Mouse (Mus musculus) lung, postnatal 0 days (tissue): ENCODE results near the gene Ttbk1. TPM values are rescaled to one million over a fixed set of nuclear protein-coding genes. Genes with fewer than 3 reads are reported as not detected.

Source experiments
- ATAC-seq: fragments of 200-750 bp; cut with Nextera tagmentation; 2 replicates; pipeline ENCODE4 v1.8.0; 2017; ENCODE audit warnings: moderate library complexity
- DNase-seq: peaks from one replicate; pipeline ENCODE4 v3.0.0-alpha.2; 2016; ENCODE audit warnings: low spot score
- H3K27ac ChIP-seq: fragments of 300-500 bp; sonication (generic); 2 replicates; pipeline ENCODE4 v1.5.1; 2014; ENCODE audit warnings: antibody characterized with exemption, mild to moderate bottlenecking, low read length, mixed read lengths
- H3K27me3 ChIP-seq: fragments of 300-500 bp; sonication (generic); replicated peaks from 2 replicates; pipeline ENCODE4 v1.6.1; 2014; ENCODE audit warnings: low read length, mixed read lengths; ENCODE audit not compliant: insufficient read depth
- H3K36me3 ChIP-seq: fragments of 300-500 bp; sonication (generic); 2 replicates; pipeline ENCODE4 v1.6.1; 2014; ENCODE audit warnings: low read length, mixed read lengths; ENCODE audit not compliant: insufficient read depth
- H3K4me1 ChIP-seq: fragments of 300-500 bp; sonication (generic); 2 replicates; pipeline ENCODE4 v1.6.1; 2014; ENCODE audit warnings: antibody characterized with exemption, low read depth, low read length, mixed read lengths; ENCODE audit not compliant: insufficient read depth
- H3K4me2 ChIP-seq: fragments of 300-500 bp; sonication (generic); replicated peaks from 2 replicates; pipeline ENCODE4 v1.6.1; 2014; ENCODE audit warnings: low read depth, mild to moderate bottlenecking, low read length, moderate library complexity, mixed read lengths
- H3K4me3 ChIP-seq: fragments of 300-500 bp; sonication (generic); 2 replicates; pipeline ENCODE4 v1.5.1; 2014; ENCODE audit warnings: low read depth, low read length
- H3K9ac ChIP-seq: fragments of 300-500 bp; sonication (generic); replicated peaks from 2 replicates; pipeline ENCODE4 v1.6.1; 2014; ENCODE audit warnings: low read depth, mild to moderate bottlenecking
- H3K9me3 ChIP-seq: fragments of 300-500 bp; sonication (generic); 2 replicates; pipeline ENCODE4 v1.6.1; 2016; ENCODE audit warnings: low read length, mixed read lengths
- CTCF ChIP-seq: IDR thresholded peaks from 2 replicates; pipeline ENCODE4 v1.5.1; 2016; ENCODE audit warnings: antibody characterized with exemption, mild to moderate bottlenecking
- EP300 ChIP-seq: IDR thresholded peaks from 2 replicates; pipeline ENCODE4 v1.6.1; 2016; ENCODE audit warnings: antibody characterized with exemption, mild to moderate bottlenecking, control low read depth
- WGBS: fragments of 180-500 bp; shearing (Covaris S2); extraction: QIAGEN DNeasy Blood & Tissue Kit; methylation state at CpG from one replicate; pipeline ENCODE4 v1.1.7; 2014; 5-methylcytosine and 5-hydroxymethylcytosine counted together
- polyA plus RNA-seq: library from polyadenylated mRNA; unstranded; fragments of >200 nt; fragmentation: Nextera tagmentation; extraction: Ambion mirVana; gene quantifications from 2 replicates; pipeline ENCODE4 v1.2.1, GENCODE M21; 2015

The Ttbk1 gene
- polyA plus RNA-seq, 1 experiment from 2014 or later = 0.04 TPM

DNA sequence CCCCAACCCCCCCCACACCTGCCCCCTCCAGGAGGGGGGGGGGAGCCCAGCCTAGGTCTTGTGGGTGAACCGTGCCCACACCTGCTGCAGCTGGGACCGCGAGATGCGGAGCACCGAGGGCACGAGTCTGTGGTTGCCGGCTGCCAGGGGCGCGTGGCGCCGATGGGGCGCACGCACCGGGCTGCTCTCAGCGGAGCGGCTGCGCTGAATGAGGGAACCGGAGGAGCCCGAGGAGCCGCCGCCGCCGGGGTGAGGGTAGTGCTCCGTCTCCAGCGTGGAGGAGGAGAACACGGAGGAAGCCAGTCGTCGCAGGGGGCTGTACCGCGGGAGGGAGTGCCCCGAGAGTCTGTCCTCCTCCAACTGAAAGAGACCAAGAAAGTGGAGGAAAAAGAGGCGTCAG is 26.8 kb downstream of the Ttbk1 start:
- H3K27me3 ChIP-seq = peaks cover 28% of the 10 kb centered on the region
- H3K4me2 ChIP-seq = peak overlapping the region; percentile 52
- H3K36me3 ChIP-seq = no peaks in the 10 kb centered on the region
- no peaks in the 10 kb centered on the region for H3K4me1 ChIP-seq
- under 1% methylated on average over 29 of the region's 32 CpGs for WGBS
- H3K9me3 ChIP-seq = no peaks in the 10 kb centered on the region
- no peak overlapping the region for H3K27ac ChIP-seq
- no peak for TF ChIP-seq EP300
- TF ChIP-seq CTCF = no peak
- peak overlapping the region; percentile 28 for H3K4me3 ChIP-seq
- DNase-seq (no peak), ATAC-seq (no peak)
- H3K9ac ChIP-seq = no peak overlapping the region

GRCm38 (mm10) chr17:46458439-46458838 is 29.0 kb downstream of the Ttbk1 start:
- H3K4me2 ChIP-seq = no peak overlapping the region
- no peak overlapping the region for H3K27ac ChIP-seq
- H3K4me1 ChIP-seq = peaks cover 7% of the 10 kb centered on the region; the same call in 1 of the 2 replicates
- TF ChIP-seq CTCF (no peak), EP300 (no peak)
- no peaks in the 10 kb centered on the region for H3K9me3 ChIP-seq
- H3K36me3 ChIP-seq = no peaks in the 10 kb centered on the region
- no peak overlapping the region for H3K9ac ChIP-seq
- DNase-seq (no peak), ATAC-seq (peak; percentile 49; the same call in 1 of the 2 replicates)
- no peak overlapping the region for H3K4me3 ChIP-seq
- WGBS = 22% methylated on average over 3 of the region's 3 CpGs
- peaks cover 36% of the 10 kb centered on the region for H3K27me3 ChIP-seq

GRCm38 (mm10) chr17:46457791-46458190 is 29.7 kb downstream of the Ttbk1 start:
- TF ChIP-seq CTCF (peak; percentile 62), EP300 (no peak)
- H3K9ac ChIP-seq = no peak overlapping the region
- WGBS = 8% methylated on average over 10 of the region's 10 CpGs
- no peaks in the 10 kb centered on the region for H3K36me3 ChIP-seq
- DNase-seq (peak; percentile 36), ATAC-seq (peak; percentile 13; the same call in 1 of the 2 replicates)
- peaks cover 42% of the 10 kb centered on the region for H3K27me3 ChIP-seq
- H3K9me3 ChIP-seq = no peaks in the 10 kb centered on the region
- H3K4me2 ChIP-seq = no peak overlapping the region
- no peak overlapping the region for H3K27ac ChIP-seq
- H3K4me3 ChIP-seq = no peak overlapping the region
- peaks cover 7% of the 10 kb centered on the region; the same call in 1 of the 2 replicates for H3K4me1 ChIP-seq

- Histone ChIP-seq H3K27ac (no peak overlapping the region), H3K4me1 (peaks cover 7% of the 10 kb centered on the region; the same call in 1 of the 2 replicates), H3K4me2 (peak overlapping the region; percentile 66), H3K9ac (no peak overlapping the region), H3K27me3 (peaks cover 33% of the 10 kb centered on the region), H3K4me3 (peak overlapping the region; percentile 35), H3K9me3 (no peaks in the 10 kb centered on the region), H3K36me3 (no peaks in the 10 kb centered on the region)
- DNase-seq (peak; percentile 39), ATAC-seq (0 out of 2 replicates have a peak, but pooled peaks have one; percentile 41)
- TF ChIP-seq EP300 (no peak), CTCF (no peak)
- 1% methylated on average over 29 of the region's 33 CpGs for WGBS
Measured at GRCm38 (mm10) chr17:46455110-46455691, 32.3 kb downstream of the Ttbk1 start.

DNA sequence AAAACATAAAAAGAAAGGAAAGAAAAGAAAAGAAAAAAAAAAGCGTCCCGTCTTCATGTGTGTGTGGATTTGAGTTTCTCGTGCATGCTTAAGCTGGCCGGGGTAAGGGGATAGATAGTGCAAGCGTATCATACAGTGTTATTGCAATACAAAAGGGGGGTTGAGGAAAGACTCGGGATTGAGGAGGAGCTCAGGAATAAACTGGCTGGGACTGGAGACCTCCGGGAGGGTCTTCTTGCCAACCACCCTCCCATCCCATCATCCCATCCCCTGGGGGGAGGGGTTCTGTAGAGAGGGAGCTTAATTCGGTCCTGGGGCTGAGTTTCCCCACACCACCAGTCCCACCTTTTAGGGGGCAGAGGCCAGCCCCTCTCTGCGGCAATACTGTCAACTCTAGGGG is 32.9 kb downstream of the Ttbk1 start:
- peaks cover 29% of the 10 kb centered on the region; the same call in 1 of the 2 replicates for H3K27me3 ChIP-seq
- 2% methylated on average over 9 of the region's 9 CpGs for WGBS
- H3K9ac ChIP-seq = no peak overlapping the region
- H3K9me3 ChIP-seq = no peaks in the 10 kb centered on the region
- no peak for DNase-seq
- H3K4me1 ChIP-seq = peaks cover 7% of the 10 kb centered on the region; the same call in 1 of the 2 replicates
- H3K27ac ChIP-seq = no peak overlapping the region
- peak overlapping the region; percentile 66 for H3K4me2 ChIP-seq
- TF ChIP-seq EP300 (no peak), CTCF (no peak)
- no peaks in the 10 kb centered on the region for H3K36me3 ChIP-seq
- H3K4me3 ChIP-seq = peak overlapping the region; percentile 35; the same call in 1 of the 2 replicates
- no peak for ATAC-seq

DNA sequence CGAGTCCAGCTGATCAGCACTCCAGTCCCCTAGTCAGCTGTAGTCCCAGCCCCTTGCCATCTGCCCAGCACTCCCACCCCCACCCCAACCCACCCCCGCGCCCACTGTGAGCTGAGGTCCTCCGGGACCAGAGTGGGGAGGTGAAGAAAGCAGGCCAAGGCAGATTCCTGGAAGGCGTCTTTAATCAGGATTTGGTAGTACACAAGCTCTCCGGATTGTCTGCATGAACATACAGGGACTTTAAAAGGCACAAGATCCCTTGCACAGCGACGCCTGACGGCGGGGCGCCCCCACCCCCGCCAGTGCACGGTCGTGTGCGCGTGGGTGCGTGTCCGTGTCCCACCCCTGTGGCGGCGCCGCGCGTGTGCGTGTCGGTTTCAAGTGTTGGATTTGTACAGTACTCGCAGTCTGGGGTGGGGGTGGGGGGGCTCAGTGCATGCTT is 33.5 kb downstream of the Ttbk1 start:
- H3K4me3 ChIP-seq = peak overlapping the region; percentile 19; the same call in 1 of the 2 replicates
- TF ChIP-seq CTCF = peak; percentile 44
- no peak for TF ChIP-seq EP300
- H3K27me3 ChIP-seq = peaks cover 25% of the 10 kb centered on the region; the same call in 1 of the 2 replicates
- H3K4me2 ChIP-seq = peak overlapping the region; percentile 66
- no peak overlapping the region for H3K27ac ChIP-seq
- no peak for ATAC-seq
- no peak overlapping the region for H3K9ac ChIP-seq
- no peaks in the 10 kb centered on the region for H3K9me3 ChIP-seq
- DNase-seq = no peak
- peaks cover 7% of the 10 kb centered on the region; the same call in 1 of the 2 replicates for H3K4me1 ChIP-seq
- no peaks in the 10 kb centered on the region for H3K36me3 ChIP-seq
- 0% methylated on average over 25 of the region's 26 CpGs for WGBS
